Mouse (Mus musculus): ENCODE data around the gene Yipf2.
"Not testable (repeated sequence)": the region's sequence is repeated elsewhere in the genome, so short reads cannot be mapped to it uniquely, and the experiment has no call there.

The Yipf2 gene

GRCm38 (mm10) chr9:21598198-21598597 lies 5.6 kb upstream of the Yipf2 start:
- no peak for DNase-seq (ENCODE audit: low spot score in 2 of 2)

DNA sequence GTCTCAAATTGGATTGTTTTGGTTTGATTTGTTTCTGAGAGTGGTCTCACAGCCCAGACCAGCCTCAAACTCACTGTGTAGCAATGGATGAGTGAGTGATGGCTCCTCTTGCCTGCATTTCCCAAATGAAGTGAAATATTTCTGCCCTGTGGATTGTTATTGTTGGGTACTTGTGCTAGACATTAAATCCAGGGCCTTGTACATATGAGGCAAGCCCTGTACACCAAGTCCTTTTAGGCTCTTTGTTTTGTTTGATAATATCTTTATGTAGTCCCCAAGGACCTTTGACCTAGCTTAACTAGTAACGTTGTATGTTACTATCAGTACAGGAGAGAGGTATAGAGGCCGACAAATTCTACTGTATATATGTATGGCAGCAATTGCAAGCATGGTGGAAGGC lies 2.2 kb upstream of the Yipf2 start:
- no peak for DNase-seq (ENCODE audit: low spot score in 2 of 2)

DNA sequence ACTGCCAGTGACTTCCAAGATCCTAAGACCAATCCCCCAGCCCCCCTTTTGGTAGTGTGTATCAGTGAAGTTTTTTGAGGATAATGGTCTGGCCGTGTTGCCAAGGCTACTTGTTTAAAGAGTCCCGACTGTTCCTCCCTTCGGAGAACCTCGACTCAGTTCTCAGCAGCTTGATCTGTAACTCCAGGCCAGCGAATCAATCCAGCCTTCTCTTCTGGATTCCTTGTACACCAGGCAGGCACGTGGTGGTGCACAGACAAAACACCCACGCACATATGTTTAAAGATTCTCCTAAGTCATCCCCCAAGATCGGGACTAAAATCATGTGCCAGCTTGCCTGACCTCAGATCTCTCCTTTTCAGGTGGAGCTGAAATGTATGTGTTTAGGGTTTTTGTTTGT lies 1.7 kb upstream of the Yipf2 start:
- DNase-seq (ENCODE audit: low spot score in 2 of 2), result not testable (repeated sequence)

DNA sequence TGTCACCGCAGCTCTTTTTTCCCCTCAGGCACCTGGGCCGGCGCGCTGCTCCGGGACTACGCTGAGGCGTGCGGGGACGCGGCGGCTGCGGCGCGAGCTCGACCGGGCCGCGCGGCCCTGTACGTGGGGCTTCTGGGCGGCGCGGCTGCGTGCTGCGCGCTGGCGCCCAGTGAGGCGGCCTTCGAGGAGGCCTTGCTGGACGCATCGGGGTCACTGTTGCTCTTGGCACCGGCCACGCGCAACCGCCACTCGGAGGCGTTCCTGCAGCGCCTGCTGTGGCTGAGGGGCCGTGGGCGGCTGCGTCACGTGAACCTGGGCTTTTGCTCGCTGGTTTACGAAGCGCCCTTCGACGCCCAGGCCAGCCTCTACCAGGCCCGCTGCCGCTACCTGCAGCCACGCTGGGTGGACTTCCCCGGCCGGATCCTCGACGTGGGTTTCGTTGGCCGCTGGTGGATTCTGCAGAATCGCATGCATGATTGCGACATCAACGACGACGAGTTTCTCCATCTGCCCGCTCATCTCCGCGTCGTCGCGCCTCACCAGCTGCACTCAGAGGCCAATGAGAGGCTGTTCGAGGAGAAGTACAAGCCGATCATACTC lies 594 bp upstream of the Yipf2 start:
- peak in 1 of 2 experiments; percentile 56 for DNase-seq (ENCODE audit: low spot score in 2 of 2)

DNA sequence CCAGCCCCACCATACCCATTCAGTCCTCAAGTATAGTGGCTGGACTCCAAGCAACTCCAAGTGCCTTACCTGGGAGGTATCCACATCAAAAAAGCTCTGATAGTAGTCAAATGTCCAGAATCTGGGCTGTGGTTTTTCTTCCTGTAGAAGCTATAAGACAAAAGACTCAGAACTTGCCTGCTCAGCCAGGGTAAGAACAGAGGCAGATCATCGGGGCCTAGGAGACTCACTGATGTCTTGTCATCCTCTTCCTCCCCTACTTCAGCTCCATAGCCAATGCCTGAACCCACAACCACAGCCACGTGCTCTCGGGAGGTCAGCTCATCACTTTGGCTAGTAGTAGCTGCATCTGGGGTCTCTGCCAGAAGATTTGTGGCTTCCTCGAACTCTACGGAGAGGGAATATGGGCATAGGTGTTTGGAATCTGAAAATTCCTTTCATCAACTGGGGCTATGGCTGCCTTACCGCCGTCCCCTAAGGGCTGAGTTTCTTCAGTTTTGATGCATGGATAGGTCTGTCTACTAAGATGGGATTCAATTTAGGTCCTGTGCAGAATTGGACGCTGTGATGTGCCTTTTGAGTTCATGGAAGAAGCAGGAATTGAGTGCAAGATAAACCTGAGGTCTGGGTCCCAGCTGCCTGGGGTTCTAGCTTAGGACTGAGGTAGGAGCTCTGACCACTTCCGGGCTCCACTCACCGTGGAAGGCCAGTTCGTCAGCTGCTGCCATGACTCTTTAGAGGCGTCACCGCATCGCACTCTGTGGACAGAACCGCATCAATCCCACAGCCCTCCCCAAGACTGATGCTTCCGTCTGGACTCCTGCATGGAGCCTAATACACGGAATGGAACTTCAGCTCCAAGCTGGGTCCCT lies 561 bp downstream of the Yipf2 start:
- DNase-seq (ENCODE audit: low spot score in 2 of 2), result no peak

GRCm38 (mm10) chr9:21591127-21591830 lies 1.3 kb downstream of the Yipf2 start:
- no peak for DNase-seq (ENCODE audit: low spot score in 2 of 2)

GRCm38 (mm10) chr9:21589538-21589937 lies 3.1 kb downstream of the Yipf2 start:
- no peak for DNase-seq (ENCODE audit: low spot score in 2 of 2)

DNA sequence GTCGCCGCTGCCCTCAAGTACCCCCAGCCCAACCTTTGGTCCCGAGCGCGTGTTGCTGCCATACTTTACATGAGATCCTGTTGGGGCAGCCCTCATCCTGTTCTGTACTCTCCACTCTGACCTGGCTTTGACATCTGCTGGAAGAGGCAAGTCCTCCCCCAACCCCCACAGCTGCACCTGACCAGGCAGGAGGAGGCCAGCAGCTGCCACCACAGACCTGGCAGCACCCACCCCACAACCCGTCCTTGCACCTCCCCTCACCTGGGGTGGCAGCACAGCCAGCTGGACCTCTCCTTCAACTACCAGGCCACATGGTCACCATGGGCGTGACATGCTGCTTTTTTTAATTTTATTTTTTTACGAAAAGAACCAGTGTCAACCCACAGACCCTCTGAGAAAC lies 4.3 kb downstream of the Yipf2 start:
- no peak for DNase-seq (ENCODE audit: low spot score in 2 of 2)

- no peak for DNase-seq (ENCODE audit: low spot score in 2 of 2)
Measured at GRCm38 (mm10) chr9:21587678-21588349, 4.8 kb downstream of the Yipf2 start.

GRCm38 (mm10) chr9:21585401-21585800 lies 7.2 kb downstream of the Yipf2 start:
- no peak for DNase-seq (ENCODE audit: low spot score in 2 of 2)

- DNase-seq (ENCODE audit: low spot score in 2 of 2), result no peak
Measured at GRCm38 (mm10) chr9:21578226-21578625, 14.4 kb downstream of the Yipf2 start.

DNA sequence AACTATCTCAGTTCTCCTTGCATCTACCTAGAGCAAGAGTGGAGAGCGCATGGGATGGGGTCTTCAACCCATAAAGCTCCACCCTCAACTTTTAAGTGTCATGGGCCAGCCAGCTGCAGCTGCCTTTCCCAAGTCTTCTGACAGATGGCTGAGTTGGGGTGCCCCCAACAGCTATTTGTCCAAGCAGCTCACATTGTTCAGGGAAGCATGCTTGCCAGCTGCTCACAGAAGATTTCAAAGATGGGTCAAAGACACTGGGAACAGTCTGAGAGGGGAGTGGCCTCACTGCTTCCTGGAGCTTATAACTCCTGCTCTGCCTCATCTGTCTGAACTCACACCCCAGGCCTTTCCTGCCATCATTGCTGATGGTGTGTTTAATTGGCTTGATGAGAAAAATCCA lies 16.3 kb downstream of the Yipf2 start:
- no peak for DNase-seq (ENCODE audit: low spot score in 2 of 2)

GRCm38 (mm10) chr9:21575253-21575652 lies 17.4 kb downstream of the Yipf2 start:
- no peak for DNase-seq (ENCODE audit: low spot score in 2 of 2)

GRCm38 (mm10) chr9:21574012-21574801 lies 18.4 kb downstream of the Yipf2 start:
- DNase-seq (ENCODE audit: low spot score in 2 of 2), result no peak

DNA sequence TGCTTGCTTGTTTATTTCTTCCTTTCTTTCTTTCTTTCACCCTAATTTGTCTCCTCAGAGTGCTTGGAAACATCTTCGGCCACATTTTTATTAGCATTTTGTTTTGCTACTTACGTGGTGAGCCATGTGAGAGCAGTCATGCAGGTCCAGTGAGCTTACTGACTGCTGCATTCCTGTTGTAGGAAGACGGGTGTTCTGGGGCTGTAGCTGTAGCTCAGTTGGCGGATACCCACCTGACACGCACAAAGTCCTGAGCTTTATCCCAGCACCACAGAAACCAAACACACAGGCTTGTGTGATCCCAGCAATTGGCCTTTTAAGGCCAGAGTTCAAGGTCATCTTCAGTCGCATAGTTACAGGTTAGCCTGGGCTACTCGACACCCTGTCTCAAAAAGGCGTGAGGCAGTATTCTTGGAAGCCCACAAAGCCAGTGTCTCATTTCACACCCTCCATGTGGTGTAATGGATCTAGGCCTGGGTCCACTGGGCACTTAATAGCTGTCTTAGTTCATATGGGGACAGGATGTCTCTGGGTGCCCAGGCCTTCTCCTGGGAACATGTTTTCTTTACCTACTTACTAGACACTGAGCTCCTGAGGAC lies 23.9 kb downstream of the Yipf2 start:
- DNase-seq (ENCODE audit: low spot score in 2 of 2), result no peak

DNA sequence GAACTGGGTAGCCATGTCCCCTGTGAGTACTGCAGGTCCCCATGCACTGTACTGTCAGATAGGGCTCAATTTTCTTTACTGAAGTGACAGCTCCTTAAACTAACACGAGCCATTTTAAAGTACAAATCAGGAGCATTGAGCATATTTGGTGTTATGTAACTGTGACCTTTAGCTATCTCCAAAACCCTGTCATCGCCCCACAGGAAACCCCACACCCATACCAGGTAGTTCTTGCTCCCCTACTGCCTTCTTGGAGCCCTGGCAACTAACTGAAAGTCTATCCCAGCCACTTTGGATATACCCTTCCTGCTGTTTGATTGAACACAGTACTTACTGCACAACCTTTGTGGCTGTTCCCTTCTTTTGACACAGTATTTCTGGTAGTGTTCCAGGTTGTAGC lies 25.6 kb downstream of the Yipf2 start:
- no peak for DNase-seq (ENCODE audit: low spot score in 2 of 2)

GRCm38 (mm10) chr9:21566538-21566937 lies 26.1 kb downstream of the Yipf2 start:
- DNase-seq (ENCODE audit: low spot score in 2 of 2), result no peak

- DNase-seq (ENCODE audit: low spot score in 2 of 2), result no peak
Measured at GRCm38 (mm10) chr9:21565004-21565586, 27.5 kb downstream of the Yipf2 start.

GRCm38 (mm10) chr9:21564420-21564819 lies 28.2 kb downstream of the Yipf2 start:
- no peak for DNase-seq (ENCODE audit: low spot score in 2 of 2)

- no peak for DNase-seq (ENCODE audit: low spot score in 2 of 2)
Measured at GRCm38 (mm10) chr9:21559151-21559550, 33.5 kb downstream of the Yipf2 start.

- no peak for DNase-seq (ENCODE audit: low spot score in 2 of 2)
Measured at GRCm38 (mm10) chr9:21558366-21558765, 34.3 kb downstream of the Yipf2 start.

Data from frontal cortex, postnatal 14 days (tissue).